Comparison of ENCODE assay signal across 23 mouse cellular contexts in genomic region chr16:10351050-10351636, GRCm38 (mm10). TPM values are rescaled to one million over a fixed set of nuclear protein-coding genes. Genes with fewer than 3 reads are reported as not detected.
DNase-seq lines count a peak whose midpoint lies in the region; ATAC-seq and TF ChIP-seq lines count a peak whose summit lies in the region.
"Had no signal": no experiment of that assay in that cellular context is flagged by ENCODE, and none has a peak within 500 bp of the region (broad histone marks: within the 10 kb centered on the region; RNA-seq: fewer than 3 reads in every experiment).

No protein-coding gene starts in this region.

- DNase-seq in heart, adult 11 months, result peak; percentile 94
- DNase-seq in heart, postnatal 25 days (ENCODE audit: low spot score), result no peak
- peak; percentile 37 for DNase-seq in stomach, postnatal 0 days (ENCODE audit: low spot score)
- DNase-seq in hindbrain, postnatal 0 days (ENCODE audit: low spot score), result no peak
- DNase-seq in thymus, postnatal 10 days (ENCODE audit: low spot score in 2 of 2), result no peak
- DNase-seq: adrenal gland, adult 8-10 months; cerebellum, postnatal 25 days; kidney, postnatal 10 days; liver, embryonic 13.5 days; right cerebral cortex, adult 18-20 months; thymus, adult 2 months had no signal

- 32% methylated on average over 9 of the region's 9 CpGs for WGBS in heart, embryonic 16.5 days
- 33% methylated on average over 9 of the region's 9 CpGs for WGBS in lung, embryonic 16.5 days
- WGBS in stomach, postnatal 0 days, result 43% methylated on average over 9 of the region's 9 CpGs
- WGBS in hindbrain, postnatal 0 days, result 70% methylated on average over 9 of the region's 9 CpGs
- WGBS in hindbrain, embryonic 13.5 days, result 71% methylated on average over 9 of the region's 9 CpGs

- no peak for TF ChIP-seq EP300 in stomach, postnatal 0 days (optimal IDR thresholded peaks at IDR 0.05)

- 0 out of 2 replicates have a peak overlapping the region, but pooled peaks have one; percentile 7 for H3K4me3 ChIP-seq in heart, embryonic 16.5 days (ENCODE audit: low read length)
- H3K4me3 ChIP-seq in lung, embryonic 16.5 days (ENCODE audit: low read length), result no peak overlapping the region
- no peak overlapping the region for H3K4me3 ChIP-seq in stomach, postnatal 0 days (ENCODE audit: low read depth, low read length)
- H3K4me3 ChIP-seq in hindbrain, postnatal 0 days (ENCODE audit: low read length), result no peak overlapping the region
- no peak overlapping the region for H3K4me3 ChIP-seq in hindbrain, embryonic 13.5 days
- H3K4me3 ChIP-seq: forebrain, embryonic 13.5 days; layer of hippocampus, adult 2 months; limb, embryonic 12.5 days; liver, embryonic 13.5 days; megakaryocyte, embryonic 14.5 days had no signal

- no peak for TF ChIP-seq CTCF in stomach, postnatal 0 days (IDR thresholded peaks at IDR 0.05; ENCODE audit: low read depth)
- TF ChIP-seq CTCF in hindbrain, postnatal 0 days (IDR thresholded peaks at IDR 0.05; ENCODE audit: low read depth), result no peak

- H3K9ac ChIP-seq in heart, embryonic 16.5 days (ENCODE audit: low read length), result no peak overlapping the region
- no peak overlapping the region for H3K9ac ChIP-seq in lung, embryonic 16.5 days (ENCODE audit: low read length)
- H3K9ac ChIP-seq in stomach, postnatal 0 days (ENCODE audit: low read length), result no peak overlapping the region
- no peak overlapping the region for H3K9ac ChIP-seq in hindbrain, postnatal 0 days (replicated peaks; ENCODE audit: low read length)
- no peak overlapping the region for H3K9ac ChIP-seq in hindbrain, embryonic 13.5 days
- H3K9ac ChIP-seq: forebrain, embryonic 13.5 days; hindbrain, embryonic 14.5 days; limb, embryonic 12.5 days; liver, embryonic 13.5 days had no signal

- H3K4me1 ChIP-seq in heart, embryonic 16.5 days (ENCODE audit: control insufficient read depth, insufficient read depth, low read length), result peaks cover 40% of the 10 kb centered on the region
- peaks cover 46% of the 10 kb centered on the region for H3K4me1 ChIP-seq in lung, embryonic 16.5 days (replicated peaks; ENCODE audit: control insufficient read depth, insufficient read depth, low read length)
- peaks cover 6% of the 10 kb centered on the region for H3K4me1 ChIP-seq in stomach, postnatal 0 days (replicated peaks; ENCODE audit: control insufficient read depth, insufficient read depth)
- H3K4me1 ChIP-seq in hindbrain, postnatal 0 days (ENCODE audit: insufficient read depth, low read length), result no peaks in the 10 kb centered on the region
- H3K4me1 ChIP-seq in hindbrain, embryonic 13.5 days (replicated peaks), result no peaks in the 10 kb centered on the region
- H3K4me1 ChIP-seq: liver, embryonic 13.5 days; megakaryocyte, embryonic 14.5 days had no signal

- peak overlapping the region; percentile 97 for H3K27ac ChIP-seq in heart, embryonic 16.5 days (ENCODE audit: low read length)
- H3K27ac ChIP-seq in lung, embryonic 16.5 days (ENCODE audit: low read length), result peak overlapping the region; percentile 98
- no peak overlapping the region for H3K27ac ChIP-seq in stomach, postnatal 0 days (replicated peaks)
- H3K27ac ChIP-seq in hindbrain, postnatal 0 days, result no peak overlapping the region
- H3K27ac ChIP-seq in hindbrain, embryonic 13.5 days, result no peak overlapping the region
- H3K27ac ChIP-seq: forebrain, embryonic 13.5 days; hindbrain, embryonic 14.5 days; layer of hippocampus, adult 2 months; limb, embryonic 12.5 days; liver, embryonic 13.5 days had no signal

- no peaks in the 10 kb centered on the region for H3K9me3 ChIP-seq in heart, embryonic 16.5 days (replicated peaks; ENCODE audit: control insufficient read depth, low read length)
- H3K9me3 ChIP-seq in lung, embryonic 16.5 days (ENCODE audit: control insufficient read depth, low read length), result no peaks in the 10 kb centered on the region
- H3K9me3 ChIP-seq in stomach, postnatal 0 days (ENCODE audit: control insufficient read depth, low read length), result no peaks in the 10 kb centered on the region
- no peaks in the 10 kb centered on the region for H3K9me3 ChIP-seq in hindbrain, postnatal 0 days (ENCODE audit: low read length)
- H3K9me3 ChIP-seq in hindbrain, embryonic 13.5 days, result no peaks in the 10 kb centered on the region
- H3K9me3 ChIP-seq: forebrain, embryonic 13.5 days; limb, embryonic 12.5 days; liver, embryonic 13.5 days; megakaryocyte, embryonic 14.5 days had no signal

- intact Hi-C loops in heart, postnatal 25 days (cut with DNase I), result no loop called here

- peak; percentile 65 for ATAC-seq in heart, embryonic 16.5 days (replicated peaks; ENCODE audit: extremely low read depth, insufficient read depth, low FRiP score)
- peak; percentile 51 for ATAC-seq in lung, embryonic 16.5 days (ENCODE audit: low read depth)
- ATAC-seq in stomach, postnatal 0 days (ENCODE audit: low FRiP score, low TSS enrichment), result no peak
- ATAC-seq in hindbrain, postnatal 0 days, result no peak
- ATAC-seq in hindbrain, embryonic 13.5 days (ENCODE audit: low FRiP score), result no peak
- ATAC-seq: CD4-positive, CD25-positive, alpha-beta regulatory T cell, adult 4 months; forebrain, embryonic 13.5 days; intestine, embryonic 16.5 days; midbrain, embryonic 16.5 days had no signal

- H3K4me2 ChIP-seq in heart, embryonic 16.5 days (ENCODE audit: low read depth, low read length), result peak overlapping the region; percentile 34
- H3K4me2 ChIP-seq in lung, embryonic 16.5 days (ENCODE audit: low read depth, low read length), result no peak overlapping the region
- H3K4me2 ChIP-seq in stomach, postnatal 0 days (replicated peaks; ENCODE audit: low read depth), result no peak overlapping the region
- no peak overlapping the region for H3K4me2 ChIP-seq in hindbrain, postnatal 0 days (ENCODE audit: low read depth, low read length)
- no peak overlapping the region for H3K4me2 ChIP-seq in hindbrain, embryonic 13.5 days
- H3K4me2 ChIP-seq: forebrain, embryonic 13.5 days; hindbrain, embryonic 14.5 days; limb, embryonic 12.5 days; liver, embryonic 13.5 days had no signal

- H3K27me3 ChIP-seq in heart, embryonic 16.5 days (ENCODE audit: control insufficient read depth, insufficient read depth, low read length), result no peaks in the 10 kb centered on the region
- no peaks in the 10 kb centered on the region for H3K27me3 ChIP-seq in lung, embryonic 16.5 days (ENCODE audit: control insufficient read depth, insufficient read depth, low read depth, low read length)
- H3K27me3 ChIP-seq in stomach, postnatal 0 days (ENCODE audit: control insufficient read depth, insufficient read depth, low read length), result no peaks in the 10 kb centered on the region
- no peaks in the 10 kb centered on the region for H3K27me3 ChIP-seq in hindbrain, postnatal 0 days (ENCODE audit: insufficient read depth, low read length)
- no peaks in the 10 kb centered on the region for H3K27me3 ChIP-seq in hindbrain, embryonic 13.5 days
- H3K27me3 ChIP-seq: forebrain, embryonic 13.5 days; limb, embryonic 12.5 days; liver, embryonic 13.5 days had no signal

- H3K36me3 ChIP-seq in heart, embryonic 16.5 days (ENCODE audit: control insufficient read depth, insufficient read depth), result no peaks in the 10 kb centered on the region
- no peaks in the 10 kb centered on the region for H3K36me3 ChIP-seq in lung, embryonic 16.5 days (ENCODE audit: control insufficient read depth, insufficient read depth, low read length)
- H3K36me3 ChIP-seq in stomach, postnatal 0 days (ENCODE audit: control insufficient read depth, insufficient read depth, low read length), result no peaks in the 10 kb centered on the region
- no peaks in the 10 kb centered on the region for H3K36me3 ChIP-seq in hindbrain, postnatal 0 days (ENCODE audit: insufficient read depth, low read length)
- H3K36me3 ChIP-seq in hindbrain, embryonic 13.5 days, result no peaks in the 10 kb centered on the region
- H3K36me3 ChIP-seq: limb, embryonic 12.5 days; liver, embryonic 13.5 days had no signal

RNA-seq across cellular contexts. Expression of gene Emp2, which starts 37.4 kb away (rescaled TPM):
- total RNA-seq in heart, postnatal 25 days (2021), result 10 to 100 TPM; 38.4 to 44.1 TPM
- polyA plus RNA-seq in heart, embryonic 16.5 days (2015; fragmentation: Nextera tagmentation; extraction: Ambion mirVana), result 56.9 and 64.1 TPM in 2 replicates
- polyA plus RNA-seq in lung, embryonic 16.5 days (2015; fragmentation: Nextera tagmentation; extraction: Ambion mirVana), result 131 and 151 TPM in 2 replicates
- 81.6 and 92.1 TPM in 2 replicates for polyA plus RNA-seq in stomach, postnatal 0 days (2015; fragmentation: Nextera tagmentation; extraction: Ambion mirVana)
- 25.3 and 26.6 TPM in 2 replicates for total RNA-seq in hindbrain, postnatal 0 days (2014; rRNA removed)
- polyA plus RNA-seq in hindbrain, postnatal 0 days (2015; fragmentation: Nextera tagmentation; extraction: Ambion mirVana), result 30.7 and 32.0 TPM in 2 replicates
- polyA plus RNA-seq in hindbrain, embryonic 13.5 days (2015; fragmentation: Nextera tagmentation; extraction: Ambion mirVana), result 7.4 and 7.8 TPM in 2 replicates
- total RNA-seq: MEL had no signal
- polyA plus RNA-seq: CD4-positive, CD25-positive, alpha-beta regulatory T cell, adult 4 months had no signal

RNA-seq across cellular contexts. Expression of gene Tekt5, which starts 44.1 kb away (rescaled TPM):
- total RNA-seq in heart, postnatal 25 days (2021), result not detected
- 1.3 and 2.1 TPM in 2 replicates for polyA plus RNA-seq in heart, embryonic 16.5 days (2015; fragmentation: Nextera tagmentation; extraction: Ambion mirVana)
- 2.9 and 4.2 TPM in 2 replicates for polyA plus RNA-seq in lung, embryonic 16.5 days (2015; fragmentation: Nextera tagmentation; extraction: Ambion mirVana)
- polyA plus RNA-seq in stomach, postnatal 0 days (2015; fragmentation: Nextera tagmentation; extraction: Ambion mirVana), result 0.74 and 1.0 TPM in 2 replicates
- total RNA-seq in hindbrain, postnatal 0 days (2014; rRNA removed), result 8.6 and 10.2 TPM in 2 replicates
- 24.7 and 28.2 TPM in 2 replicates for polyA plus RNA-seq in hindbrain, postnatal 0 days (2015; fragmentation: Nextera tagmentation; extraction: Ambion mirVana)
- polyA plus RNA-seq in hindbrain, embryonic 13.5 days (2015; fragmentation: Nextera tagmentation; extraction: Ambion mirVana), result 5.4 and 6.0 TPM in 2 replicates
- total RNA-seq: adrenal gland, adult 8-10 months had no signal
- polyA plus RNA-seq: CD4-positive, CD25-positive, alpha-beta regulatory T cell, adult 4 months; limb, embryonic 12.5 days had no signal

Comparison
In these comparisons a context has a peak if more than half of its experiments do, and no peak if none do; other contexts are left out.
1. DNase-seq: peak in heart, adult 11 months (single experiment) and stomach, postnatal 0 days (single experiment); none in heart, postnatal 25 days (single experiment), hindbrain, postnatal 0 days (single experiment) and thymus, postnatal 10 days (0 of 2).
2. ATAC-seq: peak in heart, embryonic 16.5 days (single experiment) and lung, embryonic 16.5 days (single experiment); none in stomach, postnatal 0 days (single experiment), hindbrain, postnatal 0 days (single experiment) and hindbrain, embryonic 13.5 days (single experiment).
3. H3K27ac ChIP-seq: peak in heart, embryonic 16.5 days (single experiment) and lung, embryonic 16.5 days (single experiment); none in stomach, postnatal 0 days (single experiment), hindbrain, postnatal 0 days (single experiment) and hindbrain, embryonic 13.5 days (single experiment).